Mouse (Mus musculus) kidney, postnatal 4 days (tissue): ENCODE results near the gene Trim61.

ENCODE experiments used
- DNase-seq, 2 experiments: peaks; one replicate each; pipeline ENCODE4 v3.0.0; 2021; ENCODE audit warnings: mixed read lengths in 2 of 2

The Trim61 gene

GRCm38 (mm10) chr8:64983150-64983897 is 35.0 kb downstream of the Trim61 start:
- DNase-seq: no peak
